Mouse (Mus musculus): Measurements from ENCODE around the gene Cspg4.
"Not testable (repeated sequence)": the region's sequence is repeated elsewhere in the genome, so short reads cannot be mapped to it uniquely, and the experiment has no call there.

Cspg4 gene

GRCm38 (mm10) chr9:56891517-56892011 lies 26.7 kb downstream of the Cspg4 start:
- peak; percentile 61 for DNase-seq (ENCODE audit: low spot score)

GRCm38 (mm10) chr9:56892111-56892510 lies 27.3 kb downstream of the Cspg4 start:
- no peak for DNase-seq (ENCODE audit: low spot score)

- no peak for DNase-seq (ENCODE audit: low spot score)
Measured at GRCm38 (mm10) chr9:56893313-56893712, 28.5 kb downstream of the Cspg4 start.

GRCm38 (mm10) chr9:56894006-56894405 lies 29.2 kb downstream of the Cspg4 start:
- no peak for DNase-seq (ENCODE audit: low spot score)

- DNase-seq (ENCODE audit: low spot score), result no peak
Measured at GRCm38 (mm10) chr9:56896779-56897178, 31.9 kb downstream of the Cspg4 start.

GRCm38 (mm10) chr9:56899409-56899808 lies 34.6 kb downstream of the Cspg4 start:
- no peak for DNase-seq (ENCODE audit: low spot score)

- no peak for DNase-seq (ENCODE audit: low spot score)
Measured at GRCm38 (mm10) chr9:56900060-56900459, 35.2 kb downstream of the Cspg4 start.

- no peak for DNase-seq (ENCODE audit: low spot score)
Measured at GRCm38 (mm10) chr9:56900571-56900970, 35.7 kb downstream of the Cspg4 start.

GRCm38 (mm10) chr9:56901187-56901586 lies 36.4 kb downstream of the Cspg4 start:
- peak; percentile 23 for DNase-seq (ENCODE audit: low spot score)

- DNase-seq (ENCODE audit: low spot score), result no peak
Measured at GRCm38 (mm10) chr9:56903662-56904061, 38.8 kb downstream of the Cspg4 start.

- DNase-seq (ENCODE audit: low spot score), result no peak
Measured at GRCm38 (mm10) chr9:56907549-56907948, 42.7 kb downstream of the Cspg4 start.

- not testable (repeated sequence) for DNase-seq (ENCODE audit: low spot score)
Measured at GRCm38 (mm10) chr9:56909991-56910390, 45.2 kb downstream of the Cspg4 start.

GRCm38 (mm10) chr9:56911017-56911416 lies 46.2 kb downstream of the Cspg4 start:
- no peak for DNase-seq (ENCODE audit: low spot score)

GRCm38 (mm10) chr9:56913991-56914390 lies 49.2 kb downstream of the Cspg4 start:
- DNase-seq (ENCODE audit: low spot score), result no peak

- no peak for DNase-seq (ENCODE audit: low spot score)
Measured at GRCm38 (mm10) chr9:56915116-56915515, 50.3 kb downstream of the Cspg4 start.

- no peak for DNase-seq (ENCODE audit: low spot score)
Measured at GRCm38 (mm10) chr9:56915695-56916410, 51.0 kb downstream of the Cspg4 start.

GRCm38 (mm10) chr9:56917131-56917530 lies 52.3 kb downstream of the Cspg4 start:
- DNase-seq (ENCODE audit: low spot score), result no peak

GRCm38 (mm10) chr9:56918466-56918865 lies 53.6 kb downstream of the Cspg4 start:
- DNase-seq (ENCODE audit: low spot score), result no peak

GRCm38 (mm10) chr9:56922746-56923145 lies 57.9 kb downstream of the Cspg4 start:
- DNase-seq (ENCODE audit: low spot score), result no peak

GRCm38 (mm10) chr9:56923841-56924650 lies 59.2 kb downstream of the Cspg4 start:
- no peak for DNase-seq (ENCODE audit: low spot score)

GRCm38 (mm10) chr9:56924651-56925027 lies 59.8 kb downstream of the Cspg4 start:
- no peak for DNase-seq (ENCODE audit: low spot score)

GRCm38 (mm10) chr9:56925291-56926024 lies 60.6 kb downstream of the Cspg4 start:
- DNase-seq (ENCODE audit: low spot score), result no peak

- DNase-seq (ENCODE audit: low spot score), result no peak
Measured at GRCm38 (mm10) chr9:56926025-56926360, 61.2 kb downstream of the Cspg4 start.
